Mouse (Mus musculus): ENCODE measurements at regions not wholly inside any gene's neighbourhood (a gene's known extent, or its start where the extent isn't known, plus 50 kb on each side); places are given as distances from the start of the nearest gene placed in this dataset.
A peak's percentile ranks its signal among the peaks of the same experiment; 100 is the strongest.

GRCm38 (mm10) chr8:62284378-62285110 lies 161.6 kb upstream of the Anxa10 start:
- peak; percentile 93 for DNase-seq (ENCODE audit: inconsistent ontology term)

- no peak for DNase-seq (ENCODE audit: inconsistent ontology term)
Measured at GRCm38 (mm10) chr8:62250551-62250950, 127.6 kb upstream of the Anxa10 start.
